Mouse (Mus musculus): ENCODE results near the gene Fgfr2. TPM values are rescaled to one million over a fixed set of nuclear protein-coding genes. Genes with fewer than 3 reads are reported as not detected.
"Not testable (repeated sequence)": the region's sequence is repeated elsewhere in the genome, so short reads cannot be mapped to it uniquely, and the experiment has no call there.

The Fgfr2 gene
- polyA plus RNA-seq, 3 experiments from 2014 or later, result 0.27 TPM; not detected in 2

DNA sequence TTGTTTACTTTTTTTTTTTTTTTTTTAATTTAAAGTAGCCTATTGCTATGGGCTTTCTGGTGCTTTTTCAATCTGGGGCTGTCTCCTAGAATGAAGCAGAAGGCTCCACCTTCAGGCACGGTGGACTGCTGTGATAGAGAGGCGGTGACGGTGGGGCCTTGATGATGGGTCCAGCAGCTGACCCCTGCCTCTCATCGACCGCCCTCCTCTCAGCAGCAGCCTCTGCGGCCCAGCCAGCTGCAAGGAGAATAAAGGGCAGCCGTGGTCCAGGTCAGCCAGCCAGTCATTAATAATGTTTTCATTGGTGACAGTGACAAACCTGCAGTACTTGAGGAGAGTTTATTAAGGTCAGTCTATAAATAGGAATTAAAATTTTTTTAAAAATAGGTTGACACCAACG, 1646.0 kb downstream of the Fgfr2 start:
- ATAC-seq, result no peak

DNA sequence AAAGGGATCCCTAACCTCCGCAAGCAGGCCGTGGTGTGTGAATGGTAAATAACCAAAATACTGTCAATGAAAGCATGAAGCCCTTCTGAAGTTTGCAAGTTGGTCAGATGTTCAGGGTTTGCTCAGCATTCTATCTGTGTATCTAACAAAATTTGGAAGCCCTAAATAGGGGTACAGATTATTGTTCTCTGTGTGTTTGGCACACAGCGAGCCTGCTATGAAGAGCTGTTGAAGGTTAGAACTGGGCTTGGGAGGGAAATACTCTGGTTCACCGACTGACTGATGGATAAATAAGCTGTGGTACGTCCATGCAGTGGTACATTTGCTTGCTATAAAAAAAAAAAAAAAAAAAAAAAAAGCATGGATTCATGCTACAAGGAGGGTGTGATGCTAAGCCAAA, 1651.6 kb downstream of the Fgfr2 start:
- no peak for ATAC-seq

DNA sequence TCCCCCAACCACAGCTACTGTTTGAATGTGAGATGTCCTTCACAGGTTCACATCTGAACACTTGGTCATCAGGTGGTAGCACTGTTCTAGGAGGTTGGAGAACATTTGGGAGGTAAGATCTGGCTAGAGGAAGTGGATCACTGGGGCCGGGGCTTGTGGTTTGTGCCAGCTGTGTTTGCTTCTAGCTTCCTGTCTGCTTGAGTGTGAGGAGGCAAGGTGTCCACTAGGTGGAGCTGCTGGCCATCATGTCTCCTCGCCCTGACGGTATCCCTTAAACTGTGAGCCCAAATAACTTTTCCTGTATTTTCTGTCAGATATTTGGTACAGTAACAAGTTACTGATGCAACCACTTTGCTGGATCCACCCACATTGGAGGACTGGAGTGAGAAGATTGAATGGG, 1653.6 kb downstream of the Fgfr2 start:
- no peak for ATAC-seq

DNA sequence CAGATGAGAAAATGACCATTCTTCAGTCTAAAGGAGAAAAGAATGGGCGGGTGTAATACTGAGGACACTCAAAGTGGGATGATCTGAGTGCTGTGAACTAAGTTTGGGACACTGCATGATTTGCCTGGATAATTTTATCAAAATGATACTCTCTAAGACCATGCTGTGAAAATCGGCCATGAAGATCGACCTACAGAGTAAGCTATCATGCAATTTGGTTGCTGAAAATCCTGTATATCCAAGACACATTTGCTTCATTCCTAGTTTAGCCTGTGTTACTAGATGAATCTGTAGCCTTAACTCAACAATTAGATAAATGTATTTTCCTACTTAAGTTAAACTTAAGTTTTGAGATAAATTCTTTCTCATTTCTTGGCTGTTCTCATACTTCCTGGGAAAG, 1655.8 kb downstream of the Fgfr2 start:
- ATAC-seq, result no peak

DNA sequence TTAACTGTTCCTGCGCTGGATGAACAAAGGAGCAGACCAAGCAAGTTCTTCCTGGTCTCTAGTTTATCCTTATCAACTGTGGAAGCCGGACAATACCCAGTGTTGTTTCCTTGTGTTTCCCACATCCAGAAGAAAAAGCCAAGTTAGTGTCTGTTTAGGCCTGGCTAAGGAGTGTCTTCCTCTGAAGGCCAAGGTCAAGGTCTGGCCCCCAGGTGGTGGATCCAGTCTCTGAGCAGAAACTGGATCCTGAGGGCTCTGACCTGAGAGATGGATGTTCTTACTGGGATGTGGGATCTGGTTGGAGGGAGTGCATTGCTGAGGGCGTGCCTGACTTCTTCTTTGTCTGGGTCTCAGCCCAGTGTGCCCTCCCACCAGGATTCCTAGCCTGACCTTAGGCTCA, 1657.4 kb downstream of the Fgfr2 start:
- ATAC-seq, result no peak

DNA sequence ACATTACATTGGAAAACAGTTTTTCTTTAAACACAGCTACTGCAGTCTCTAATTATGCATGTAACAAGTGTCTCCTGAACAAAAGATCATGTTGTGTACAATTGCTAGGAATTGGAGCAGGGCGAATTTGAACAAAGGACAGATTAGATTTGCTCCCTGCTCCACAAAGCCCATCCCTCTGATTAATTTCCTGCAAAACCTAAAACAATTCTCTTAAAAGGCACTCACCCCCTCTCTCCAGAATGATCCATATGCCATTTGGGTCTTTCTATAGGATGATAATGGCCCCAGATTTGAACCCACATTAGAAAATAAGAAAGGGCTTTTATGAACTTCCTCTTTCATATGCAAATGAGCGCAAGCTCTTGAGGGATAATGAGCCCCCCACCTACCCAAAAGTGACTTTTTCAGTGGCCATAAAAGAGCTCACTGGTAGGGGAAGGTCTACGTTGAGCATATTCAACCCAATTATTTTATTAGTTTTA, 1658.0 kb downstream of the Fgfr2 start:
- ATAC-seq, result no peak

DNA sequence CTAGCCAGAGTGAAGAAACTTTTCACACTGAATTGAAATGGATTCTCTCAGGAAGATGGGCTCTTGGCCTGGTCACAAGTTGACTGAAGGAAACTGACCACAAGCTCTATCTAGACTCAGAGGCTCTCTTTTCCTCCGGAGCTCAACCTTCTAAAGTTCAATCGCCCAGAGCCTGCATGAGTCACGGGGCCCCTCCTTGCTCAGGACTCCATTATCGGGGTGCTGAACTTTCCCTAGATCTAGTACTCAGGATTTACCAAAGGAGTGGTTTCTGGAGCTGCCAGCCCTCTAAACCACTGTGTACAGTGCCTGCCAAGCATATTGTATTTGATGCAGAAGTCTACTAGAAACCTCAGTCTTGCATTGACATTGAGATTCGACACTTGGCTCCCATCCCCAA, 1666.4 kb downstream of the Fgfr2 start:
- ATAC-seq, result no peak

DNA sequence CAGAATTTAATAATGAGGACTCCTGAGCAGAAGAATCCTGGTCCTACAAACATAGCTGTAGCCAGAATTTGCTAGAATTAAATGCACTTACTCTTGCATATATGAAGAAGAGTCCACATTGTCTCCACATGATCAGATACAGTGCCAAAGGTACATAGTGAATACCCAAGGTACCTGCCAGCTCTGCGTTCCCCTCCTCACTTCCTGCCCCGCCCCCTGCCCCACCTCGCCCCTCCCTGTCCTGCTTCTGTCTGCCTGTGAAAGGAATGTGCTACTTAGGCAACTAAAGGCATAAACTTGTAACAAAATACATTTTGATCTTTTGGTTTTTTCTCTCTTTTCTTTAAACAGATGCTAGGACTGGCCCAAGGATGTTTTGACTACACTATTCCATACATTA, 1686.1 kb downstream of the Fgfr2 start:
- ATAC-seq, result no peak

DNA sequence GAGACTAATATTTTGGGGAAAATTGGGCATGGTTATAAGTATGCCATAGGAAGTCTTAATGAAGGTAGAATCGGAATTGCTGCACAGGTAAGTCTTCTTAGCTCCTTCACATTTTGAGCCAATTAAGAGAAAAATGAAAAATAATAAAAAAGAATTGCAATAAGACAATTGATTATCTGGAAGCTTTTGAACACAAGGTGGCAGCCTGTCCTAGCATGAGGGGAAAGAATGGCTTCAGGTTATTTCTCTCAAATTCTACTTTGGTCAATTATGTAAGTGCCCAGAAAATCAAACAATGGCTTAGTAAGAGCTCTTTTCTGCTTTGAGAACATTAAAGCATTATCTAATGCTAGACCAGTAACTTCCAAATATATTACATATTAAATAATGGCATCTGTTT, 1688.9 kb downstream of the Fgfr2 start:
- ATAC-seq, result no peak

DNA sequence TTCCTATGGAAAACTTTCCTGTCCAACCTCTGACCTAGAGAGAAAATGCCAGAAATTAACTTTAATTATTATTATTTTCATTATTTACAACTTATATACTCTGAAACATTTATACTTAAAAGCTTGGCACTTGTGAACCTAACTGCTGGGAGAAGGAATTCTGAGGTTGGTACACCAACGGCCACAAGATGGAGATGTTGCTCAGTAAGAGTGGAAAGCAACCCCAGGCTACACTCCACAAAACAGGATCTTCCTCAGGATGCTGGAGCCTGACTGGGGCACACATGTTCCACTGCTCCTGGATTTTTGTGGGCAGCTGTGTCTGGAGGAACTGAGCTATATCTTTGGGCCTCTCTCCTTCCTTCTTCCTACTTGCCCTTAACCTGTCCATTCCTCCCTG, 1690.9 kb downstream of the Fgfr2 start:
- no peak for ATAC-seq

DNA sequence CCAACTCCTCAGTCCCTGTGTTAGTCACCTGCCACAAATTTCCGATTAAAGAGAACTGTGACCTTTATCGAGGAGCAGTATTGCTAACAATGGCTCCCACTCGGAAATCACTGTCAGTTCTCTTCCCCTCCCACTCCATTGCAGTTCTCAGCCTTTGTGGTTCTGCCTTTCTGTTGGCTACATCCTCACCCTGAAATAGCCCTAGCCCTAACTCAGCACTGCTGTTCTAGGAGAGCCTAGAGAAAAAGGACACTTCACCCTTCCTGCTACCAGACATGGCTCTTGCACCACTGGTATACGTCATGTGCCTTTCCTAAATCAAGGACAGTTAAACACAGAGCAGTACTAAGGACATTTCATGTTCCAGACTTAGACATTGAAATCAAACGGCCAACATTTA, 1695.8 kb downstream of the Fgfr2 start:
- no peak for ATAC-seq

DNA sequence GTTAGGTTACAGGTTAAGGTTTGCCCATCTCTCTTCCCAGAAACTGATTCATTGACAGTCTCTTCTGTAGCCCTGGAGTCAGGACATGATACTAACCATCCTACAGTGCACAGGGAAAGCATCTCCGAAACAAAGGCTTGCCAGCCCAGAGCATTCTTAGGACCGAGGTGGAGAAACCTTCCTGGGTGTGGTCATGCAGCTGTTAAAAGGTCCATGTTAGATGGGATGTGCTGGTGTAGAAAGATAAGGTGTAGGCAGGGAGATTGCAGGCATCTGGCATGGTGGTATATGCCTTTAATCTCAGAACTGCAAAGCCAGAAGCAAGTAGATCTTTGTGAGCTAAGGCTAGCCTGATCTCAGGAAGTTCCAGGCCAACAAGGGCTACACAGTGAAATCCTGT, 1698.2 kb downstream of the Fgfr2 start:
- no peak for ATAC-seq

DNA sequence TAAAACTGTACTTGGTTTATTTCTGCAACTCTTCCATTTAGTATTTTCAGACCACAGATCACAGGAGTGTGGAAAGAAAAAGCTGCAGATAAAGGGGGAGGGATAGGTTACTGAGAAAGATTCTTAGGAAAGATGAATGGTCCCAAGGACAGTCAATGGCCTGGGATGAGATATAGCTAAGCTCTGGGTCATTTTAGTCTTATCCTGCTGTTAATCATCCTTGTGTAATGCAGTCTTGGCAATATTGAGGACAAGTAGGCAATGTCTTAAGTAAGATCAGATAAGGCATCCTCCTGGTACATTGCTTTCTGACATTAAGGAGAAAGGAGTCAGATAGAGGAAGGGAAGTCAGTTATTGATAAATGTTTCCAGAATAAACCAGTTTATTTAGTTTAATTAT, 1705.5 kb downstream of the Fgfr2 start:
- ATAC-seq, result no peak

DNA sequence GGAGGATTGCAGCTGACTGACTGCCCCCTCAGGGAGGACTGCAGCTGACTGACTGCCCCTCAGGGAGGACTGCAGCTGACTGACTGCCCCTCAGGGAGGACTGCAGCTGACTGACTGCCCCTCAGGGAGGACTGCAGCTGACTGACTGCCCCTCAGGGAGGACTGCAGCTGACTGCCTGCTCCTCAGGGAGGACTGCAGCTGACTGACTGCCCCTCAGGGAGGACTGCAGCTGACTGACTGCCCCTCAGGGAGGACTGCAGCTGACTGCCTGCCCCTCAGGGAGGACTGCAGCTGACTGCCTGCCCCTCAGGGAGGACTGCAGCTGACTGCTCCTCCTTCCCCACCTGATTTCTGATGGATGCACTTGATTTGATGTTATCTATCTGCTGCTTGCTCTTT, 1706.4 kb downstream of the Fgfr2 start:
- not testable (repeated sequence) for ATAC-seq

DNA sequence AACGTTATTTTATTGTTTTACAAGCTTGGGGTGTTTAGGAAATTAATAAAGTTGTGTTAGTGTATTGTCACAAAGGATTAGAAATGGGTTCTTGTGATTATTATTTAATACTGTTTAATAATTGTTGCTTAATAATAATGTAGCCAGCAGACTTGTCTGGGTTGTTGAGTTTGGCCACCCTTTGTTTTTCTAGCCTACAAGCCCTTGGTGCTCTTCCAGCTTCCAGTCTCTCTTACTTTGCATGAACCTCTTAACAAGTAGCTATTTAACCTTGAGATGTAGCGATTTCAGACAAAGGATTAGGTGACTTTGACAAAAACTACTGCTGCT, 1711.2 kb downstream of the Fgfr2 start:
- no peak for ATAC-seq

DNA sequence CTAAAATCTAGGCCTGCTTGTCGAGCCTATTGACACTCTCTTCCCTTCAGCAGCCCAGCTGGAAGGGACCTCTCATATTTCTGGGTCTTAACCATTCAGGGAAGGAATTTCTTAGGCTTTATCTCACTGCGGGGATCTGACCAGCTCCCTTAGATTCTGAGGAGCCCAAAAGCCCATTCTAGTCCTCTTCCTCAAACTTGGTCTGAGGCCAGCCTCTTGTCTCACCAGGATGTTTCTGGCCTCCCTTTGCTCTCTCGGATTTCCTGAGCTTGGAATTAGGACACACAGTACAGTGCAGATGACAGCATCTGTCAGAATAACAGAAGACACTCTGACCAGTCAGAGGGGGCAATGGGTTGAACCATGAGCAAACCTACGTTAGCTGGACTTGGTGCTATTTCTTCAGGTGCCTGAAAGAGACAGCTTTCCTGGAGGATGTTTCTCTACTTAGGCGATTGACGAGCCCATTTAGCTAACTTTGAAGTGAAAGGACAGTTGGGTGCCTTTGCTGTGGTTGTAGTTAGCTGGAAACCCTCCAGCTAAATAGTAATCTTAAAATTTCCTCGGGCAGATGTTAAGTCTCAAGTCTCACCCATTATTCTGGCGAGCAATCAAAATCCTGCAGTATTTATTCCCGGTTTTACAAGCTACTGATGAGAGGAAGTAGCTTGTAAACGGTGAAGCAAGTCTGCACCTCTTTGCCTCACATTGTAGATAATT, 1711.8 kb downstream of the Fgfr2 start:
- no peak for ATAC-seq

DNA sequence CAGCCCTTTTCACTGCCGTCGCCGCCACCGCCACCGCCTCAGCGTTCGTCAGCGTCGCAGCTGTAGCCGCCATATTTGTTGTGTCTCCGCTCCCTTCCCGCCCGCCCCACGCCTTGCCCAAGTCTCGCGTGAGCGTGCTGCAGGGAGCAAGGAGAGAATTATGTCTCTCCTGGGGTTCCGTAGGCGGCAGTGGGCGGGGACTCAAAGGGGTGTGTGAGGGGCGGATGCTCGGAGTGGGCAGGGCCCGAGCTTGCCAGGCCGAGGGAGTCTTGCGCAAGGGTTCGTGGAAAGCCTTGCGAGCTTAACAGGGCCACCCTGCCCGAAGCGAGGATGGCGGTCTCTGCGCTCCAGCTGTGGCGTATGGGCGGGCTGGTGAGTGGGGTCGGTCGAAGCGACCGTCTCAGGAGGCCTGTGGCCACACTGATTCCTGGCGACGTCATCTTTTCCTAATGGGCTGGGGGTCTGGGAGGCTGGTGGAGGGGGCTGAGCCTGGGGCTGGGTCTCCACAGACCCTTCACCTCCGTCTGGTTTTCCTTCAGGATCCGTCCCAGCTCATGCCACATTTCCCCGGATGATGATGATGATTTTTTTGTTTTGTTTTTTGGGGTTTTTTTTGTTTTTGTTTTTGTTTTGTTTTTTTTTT, 1712.6 kb downstream of the Fgfr2 start, which contains the start of the genes Ikzf5 and Acadsb:
Gene Ikzf5 (minus strand): TSS at position 106 of the 643 bp plus-strand sequence.
Gene Acadsb (plus strand): TSS at position 186 of the 643 bp plus-strand sequence.
- ATAC-seq, result peak; percentile 95

DNA sequence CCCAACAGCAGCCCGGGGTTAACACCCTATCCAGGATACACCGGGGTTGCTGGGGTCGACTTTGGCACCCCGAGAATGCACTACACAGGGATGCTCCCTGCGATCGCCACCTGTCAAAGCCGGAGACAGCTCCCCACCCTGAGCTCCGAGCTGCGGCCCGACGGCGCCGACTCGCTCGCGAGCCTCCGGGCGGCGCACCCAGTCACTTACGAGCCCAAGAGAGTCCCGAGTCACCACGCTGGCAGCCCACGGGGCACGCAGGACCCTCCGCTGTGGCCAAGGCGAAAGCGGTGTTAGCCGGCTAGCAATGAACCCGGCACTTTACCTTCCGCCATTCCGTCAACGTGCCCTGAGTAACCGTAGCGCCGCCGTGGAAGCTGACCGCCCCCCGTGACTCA, 1713.2 kb downstream of the Fgfr2 start:
- peak; percentile 22 for ATAC-seq

DNA sequence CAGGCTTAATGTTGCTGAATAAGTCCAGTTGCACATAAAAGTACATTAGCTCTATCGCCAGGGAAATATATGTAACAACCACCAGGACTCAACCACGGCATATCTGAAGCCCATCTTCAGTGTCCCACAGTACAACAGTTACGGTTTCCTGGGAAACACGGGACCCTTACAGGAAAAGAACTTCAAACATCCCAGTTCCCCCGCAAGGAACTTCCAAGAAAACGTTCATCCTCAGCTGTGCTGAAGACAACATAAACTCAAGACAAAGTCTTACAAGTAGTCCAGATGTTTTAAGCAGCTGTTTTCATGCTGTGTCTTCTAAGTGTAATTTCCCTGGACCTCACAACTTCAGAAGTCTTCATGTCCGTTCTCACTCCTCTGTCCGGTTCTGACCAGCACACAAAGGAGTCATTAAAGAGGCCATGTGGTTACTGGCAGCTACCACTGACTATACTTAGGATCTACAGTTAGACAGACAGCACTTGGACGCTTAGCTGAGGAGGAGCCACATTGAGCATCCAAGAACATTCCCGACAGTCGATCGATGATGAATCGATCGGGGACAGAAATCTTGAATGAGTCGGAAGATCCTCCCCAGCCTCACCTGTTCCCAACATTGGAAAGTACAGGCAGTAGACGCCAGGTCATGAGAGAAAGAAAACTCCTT, 1713.7 kb downstream of the Fgfr2 start:
- no peak for ATAC-seq

DNA sequence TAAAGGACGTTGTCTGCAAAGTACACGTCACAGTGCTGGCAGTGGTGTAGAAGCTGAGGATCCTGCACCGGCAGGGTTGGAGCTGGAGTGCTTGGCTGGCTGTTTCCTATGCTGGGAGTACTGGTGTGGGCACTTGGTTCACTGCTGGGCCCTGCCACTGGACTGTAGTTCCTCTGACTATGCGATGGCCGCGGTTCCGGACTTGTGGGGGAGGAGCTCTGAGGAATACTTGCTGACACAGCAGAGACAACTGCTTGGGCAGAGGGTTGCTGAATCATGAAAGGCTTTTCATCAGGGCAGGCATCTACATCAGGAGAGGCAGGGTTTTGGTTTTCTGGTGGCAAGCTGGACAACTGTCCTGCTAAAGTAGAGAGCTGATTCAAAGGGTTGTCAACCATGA, 1731.4 kb downstream of the Fgfr2 start:
- ATAC-seq, result not testable (repeated sequence)

DNA sequence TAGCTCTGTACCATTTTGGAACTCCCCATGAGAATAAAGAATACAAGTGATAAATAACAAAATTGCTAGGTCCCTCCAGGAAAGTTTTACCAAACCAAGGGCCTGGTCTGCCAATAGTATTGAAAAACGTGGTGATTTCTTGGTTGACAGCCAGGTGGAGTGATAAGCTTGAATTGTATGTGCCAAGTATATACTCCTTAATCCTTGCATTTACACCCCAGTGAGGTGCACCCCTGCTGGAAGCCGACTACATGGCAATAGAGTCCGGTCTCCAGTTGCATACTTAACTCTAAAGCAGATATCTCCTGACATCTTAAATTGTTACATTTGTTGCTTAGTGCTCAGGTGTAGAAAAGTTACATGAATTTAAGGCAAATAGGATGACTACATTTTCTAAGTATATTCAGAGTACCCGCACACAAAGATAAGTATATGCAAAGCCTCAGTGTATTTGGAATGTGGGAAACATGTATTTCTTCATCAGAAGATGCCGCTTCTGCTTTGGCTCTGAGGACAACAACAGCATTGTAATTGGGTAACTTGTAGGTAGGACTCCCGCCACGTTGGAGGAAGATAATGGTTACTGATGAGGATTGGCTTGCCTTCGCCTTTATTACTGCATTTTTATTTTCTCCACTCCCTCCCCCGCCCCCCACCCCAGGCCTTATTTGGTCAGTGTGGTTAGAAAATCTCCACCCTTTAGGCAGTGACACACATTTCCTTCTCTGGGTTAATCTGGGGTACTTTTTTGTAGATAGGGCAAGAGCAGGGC, 1751.1 kb downstream of the Fgfr2 start:
- ATAC-seq, result no peak

DNA sequence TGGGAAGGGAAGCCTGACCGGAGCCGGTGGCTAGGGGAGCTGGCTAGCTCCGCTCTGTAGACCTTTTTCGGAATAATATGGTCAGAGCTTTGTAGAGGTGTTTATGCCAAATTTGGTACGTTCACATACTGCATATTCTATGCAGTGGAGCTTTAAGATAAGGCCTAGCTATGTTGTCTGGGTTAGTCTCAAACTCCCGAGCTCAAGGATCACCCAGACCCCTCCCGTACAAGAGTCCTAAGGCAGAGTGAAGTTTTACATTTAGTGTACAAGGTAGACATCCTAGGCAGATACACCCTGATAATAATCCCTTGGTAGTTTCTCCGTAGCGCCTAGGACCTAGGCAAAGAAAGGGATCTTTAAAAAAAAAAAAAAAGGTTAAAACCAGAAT, 1751.7 kb downstream of the Fgfr2 start:
- ATAC-seq, result peak; percentile 1

All from inflammation-experienced regulatory T-cells, adult 6 months (primary cell).